Mouse (Mus musculus) cerebellum, adult 2 months (tissue): Measurements from ENCODE around the gene Rusc2. TPM values are rescaled to one million over a fixed set of nuclear protein-coding genes. Genes with fewer than 3 reads are reported as not detected.
A peak's percentile ranks its signal among the peaks of the same experiment; 100 is the strongest.

Experiments
- DNase-seq, 2 experiments: peaks; one replicate each; pipeline ENCODE4 v3.0.0; 2021
- H3K27ac ChIP-seq: fragments of 200-500 bp; 2 replicates; pipeline ENCODE4 v1.5.1; 2012; ENCODE audit warnings: low read length, control low read depth, inconsistent platforms; ENCODE audit not compliant: insufficient read depth
- H3K27me3 ChIP-seq: fragments of 200-500 bp; 2 replicates; pipeline ENCODE4 v1.6.1; 2012; ENCODE audit warnings: inconsistent platforms, mild to moderate bottlenecking, low read length, moderate library complexity; ENCODE audit not compliant: control insufficient read depth, insufficient read depth
- H3K4me1 ChIP-seq: fragments of 200-500 bp; 2 replicates; pipeline ENCODE4 v1.6.1; 2011; ENCODE audit warnings: low read length; ENCODE audit not compliant: control insufficient read depth, insufficient read depth
- H3K4me3 ChIP-seq: fragments of 200-500 bp; replicated peaks from 2 replicates; pipeline ENCODE3; 2011; ENCODE audit warnings: mild to moderate bottlenecking, low read depth, low read length, control low read depth; ENCODE audit not compliant: insufficient read depth
- CTCF ChIP-seq: fragments of 200-500 bp; IDR thresholded peaks from 2 replicates; pipeline ENCODE4 v1.5.1; 2011; ENCODE audit warnings: low read depth, mild to moderate bottlenecking, control low read depth, low read length, moderate library complexity, borderline replicate concordance; ENCODE audit not compliant: insufficient read depth
- POLR2A ChIP-seq: fragments of 200-500 bp; IDR thresholded peaks from 2 replicates; pipeline ENCODE4 v1.6.1; 2011; ENCODE audit warnings: low read length, control low read depth, borderline replicate concordance; ENCODE audit not compliant: insufficient read depth
- WGBS: fragments of 180-500 bp; shearing (Covaris S2); methylation state at CpG from one replicate; pipeline ENCODE4 v1.1.7; 2018; 5-methylcytosine and 5-hydroxymethylcytosine counted together
- polyA plus RNA-seq: library from polyadenylated mRNA; depleted of rRNA; stranded (reverse); fragments of >200 nt; gene quantifications from 2 replicates; pipeline ENCODE4 v1.2.3, GENCODE M21; 2012

Gene Rusc2
- polyA plus RNA-seq, 1 experiment, result 65.8 TPM

- TF ChIP-seq POLR2A (no peak), CTCF (no peak)
- Histone ChIP-seq H3K27me3 (no peaks in the 10 kb centered on the region), H3K27ac (peak overlapping the region; percentile 62), H3K4me1 (peaks cover 31% of the 10 kb centered on the region), H3K4me3 (no peak overlapping the region)
- 35% methylated on average over 17 of the region's 17 CpGs for WGBS
- peak in 1 of 2 experiments; percentile 36 for DNase-seq
Observed at GRCm38 (mm10) chr4:43398829-43399331, 17.1 kb downstream of the Rusc2 start.

GRCm38 (mm10) chr4:43399391-43400131, 17.8 kb downstream of the Rusc2 start:
- no peak for TF ChIP-seq POLR2A
- TF ChIP-seq CTCF, result no peak
- WGBS, result 46% methylated on average over 31 of the region's 31 CpGs
- no peaks in the 10 kb centered on the region for H3K27me3 ChIP-seq
- H3K4me3 ChIP-seq, result no peak overlapping the region
- H3K27ac ChIP-seq, result peak overlapping the region; percentile 62
- DNase-seq, result no peak
- H3K4me1 ChIP-seq, result peaks cover 26% of the 10 kb centered on the region

- Histone ChIP-seq H3K4me1 (peaks cover 30% of the 10 kb centered on the region), H3K27ac (no peak overlapping the region)
- 31% methylated on average over 10 of the region's 10 CpGs for WGBS
Observed at GRCm38 (mm10) chr4:43400976-43401375, 19.2 kb downstream of the Rusc2 start.

GRCm38 (mm10) chr4:43401486-43401885, 19.7 kb downstream of the Rusc2 start:
- H3K4me3 ChIP-seq, result no peak overlapping the region
- TF ChIP-seq CTCF (no peak), POLR2A (no peak)
- H3K27ac ChIP-seq, result no peak overlapping the region
- no peak for DNase-seq
- H3K4me1 ChIP-seq, result peaks cover 31% of the 10 kb centered on the region
- 89% methylated on average over 10 of the region's 10 CpGs for WGBS
- H3K27me3 ChIP-seq, result no peaks in the 10 kb centered on the region

More at GRCm38 (mm10) chr4:43400976-43401375, 19.2 kb downstream of the Rusc2 start:
- Histone ChIP-seq H3K27me3 (no peaks in the 10 kb centered on the region), H3K4me3 (no peak overlapping the region)
- no peak for DNase-seq
- TF ChIP-seq CTCF (no peak), POLR2A (no peak)

- Histone ChIP-seq H3K27ac (no peak overlapping the region), H3K4me3 (no peak overlapping the region), H3K27me3 (no peaks in the 10 kb centered on the region), H3K4me1 (peaks cover 31% of the 10 kb centered on the region)
- DNase-seq, result no peak
- TF ChIP-seq CTCF (no peak), POLR2A (no peak)
- 47% methylated on average over 9 of the region's 9 CpGs for WGBS
Observed at GRCm38 (mm10) chr4:43402212-43402611, 20.4 kb downstream of the Rusc2 start.

- no peak for TF ChIP-seq POLR2A
- TF ChIP-seq CTCF, result no peak
- H3K4me1 ChIP-seq, result peaks cover 21% of the 10 kb centered on the region
- DNase-seq, result no peak
- no peak overlapping the region for H3K4me3 ChIP-seq
- WGBS, result 89% methylated on average over 10 of the region's 10 CpGs
- no peak overlapping the region for H3K27ac ChIP-seq
- H3K27me3 ChIP-seq, result no peaks in the 10 kb centered on the region
Observed at GRCm38 (mm10) chr4:43404697-43405096, 22.9 kb downstream of the Rusc2 start.

- peak overlapping the region; percentile 78 for H3K27ac ChIP-seq
- TF ChIP-seq CTCF (no peak; the same call in 1 of the 2 replicates), POLR2A (no peak)
- DNase-seq, result peak; percentile 60 to 64
- peaks cover 14% of the 10 kb centered on the region for H3K4me1 ChIP-seq
- WGBS, result 10% methylated on average over 28 of the region's 28 CpGs
- no peaks in the 10 kb centered on the region for H3K27me3 ChIP-seq
- H3K4me3 ChIP-seq, result peak overlapping the region; percentile 67
Observed at GRCm38 (mm10) chr4:43406162-43406971, 24.6 kb downstream of the Rusc2 start.
